Mouse (Mus musculus) ES-E14 (cell line): Measurements from ENCODE around the gene Sirt1. TPM values are rescaled to one million over a fixed set of nuclear protein-coding genes. Genes with fewer than 3 reads are reported as not detected.
A peak's percentile ranks its signal among the peaks of the same experiment; 100 is the strongest.

Source experiments
- DNase-seq: peaks from one replicate; pipeline ENCODE4 v3.0.0-alpha.2; 2013; ENCODE audit warnings: low read depth, low spot score
- H3K27ac ChIP-seq: 2 replicates; pipeline ENCODE4 v1.5.1; 2012; ENCODE audit warnings: low read depth, mild to moderate bottlenecking, low read length, moderate library complexity, mixed read lengths; ENCODE audit not compliant: poor library complexity, insufficient read depth, severe bottlenecking
- H3K36me3 ChIP-seq: 2 replicates; pipeline ENCODE4 v1.6.1; 2012; ENCODE audit warnings: mild to moderate bottlenecking, low read length, moderate library complexity, mixed read lengths; ENCODE audit not compliant: control insufficient read depth, poor library complexity, insufficient read depth, severe bottlenecking
- H3K4me1 ChIP-seq, 2 experiments: fragments of 150-350 bp in 1 of 2; sonication (generic) in 1 of 2; 2 replicates each; pipeline ENCODE4 v1.6.1; 2012; ENCODE audit warnings: low read length in 2 of 2, mild to moderate bottlenecking in 1 of 2, mixed read lengths in 1 of 2; ENCODE audit not compliant: control insufficient read depth in 2 of 2, insufficient read depth in 2 of 2, poor library complexity in 1 of 2
- H3K4me3 ChIP-seq, 2 experiments: fragments of 150-350 bp in 1 of 2; sonication (generic) in 1 of 2; 2 replicates each; pipeline ENCODE4 v1.5.1; 2012; ENCODE audit warnings: low read length in 2 of 2, low read depth in 1 of 2, mild to moderate bottlenecking in 1 of 2, mixed read lengths in 1 of 2; ENCODE audit not compliant: insufficient read depth in 1 of 2, poor library complexity in 1 of 2, severe bottlenecking in 1 of 2
- H3K9ac ChIP-seq: 2 replicates; pipeline ENCODE4 v1.6.1; 2012; ENCODE audit warnings: low read depth, mild to moderate bottlenecking, low read length, mixed read lengths; ENCODE audit not compliant: poor library complexity, insufficient read depth, severe bottlenecking
- H3K9me3 ChIP-seq: fragments of 150-350 bp; sonication (generic); 2 replicates; pipeline ENCODE4 v1.6.1; 2012; ENCODE audit warnings: low read depth, mild to moderate bottlenecking, low read length; ENCODE audit not compliant: control insufficient read depth, insufficient read depth
- CHD2 ChIP-seq: IDR thresholded peaks from 2 replicates; pipeline ENCODE4 v1.6.1; 2014; ENCODE audit warnings: mild to moderate bottlenecking, low read depth, low read length, inconsistent platforms
- HCFC1 ChIP-seq: IDR thresholded peaks from 2 replicates; pipeline ENCODE4 v1.6.1; 2012; ENCODE audit warnings: low read length, inconsistent platforms, borderline replicate concordance; ENCODE audit not compliant: insufficient read depth
- MAFK ChIP-seq: IDR thresholded peaks from 2 replicates; pipeline ENCODE4 v1.6.1; 2014; ENCODE audit warnings: mild to moderate bottlenecking, low read depth, low read length, inconsistent platforms; ENCODE audit not compliant: insufficient read depth
- ZC3H11A ChIP-seq: IDR thresholded peaks from 2 replicates; pipeline ENCODE4 v1.6.1; 2012; ENCODE audit warnings: low read depth, mild to moderate bottlenecking, inconsistent platforms, low read length, borderline replicate concordance
- ZNF384 ChIP-seq: IDR thresholded peaks from 2 replicates; pipeline ENCODE4 v1.6.1; 2012; ENCODE audit warnings: low read depth, low read length, inconsistent platforms
- in situ Hi-C, 2 experiments: fragments of 600-800 bp; cut with MboI; formaldehyde crosslinking; loops; one replicate each; pipeline ENCODE4 v1.15.1; 2025; ENCODE audit warnings: low sequenced_read_pairs in 2 of 2, inconsistent platforms in 1 of 2; ENCODE audit not compliant: unreplicated experiment in 2 of 2
- total RNA-seq: library from RNA; depleted of rRNA; stranded (reverse); fragments of 300-350 nt; gene quantifications from 2 replicates; pipeline ENCODE4 v1.2.3, GENCODE M21; 2012

Gene Sirt1
- total RNA-seq, 1 experiment = 34.5 TPM

GRCm38 (mm10) chr10:63377468-63377867 lies 4.0 kb downstream of the Sirt1 start:
- DNase-seq = no peak
- no peak overlapping the region for H3K9ac ChIP-seq
- H3K9me3 ChIP-seq = no peaks in the 10 kb centered on the region
- no peaks in the 10 kb centered on the region for H3K36me3 ChIP-seq
- no peak overlapping the region for H3K4me3 ChIP-seq
- no peak for TF ChIP-seq HCFC1
- peak; percentile 51; the same call in 1 of the 2 replicates for TF ChIP-seq ZC3H11A
- H3K27ac ChIP-seq = no peak overlapping the region
- peaks cover 2 to 3% of the 10 kb centered on the region in 2 experiments; a peak in 3 of 4 replicates for H3K4me1 ChIP-seq
- in situ Hi-C loops = no loop called here

GRCm38 (mm10) chr10:63376303-63376702 lies 5.2 kb downstream of the Sirt1 start:
- no peaks in the 10 kb centered on the region for H3K9me3 ChIP-seq
- TF ChIP-seq HCFC1 (no peak), CHD2 (no peak), ZC3H11A (no peak), ZNF384 (peak; percentile 56; the same call in 1 of the 2 replicates), MAFK (no peak)
- no peak overlapping the region for H3K4me3 ChIP-seq
- no peak overlapping the region for H3K27ac ChIP-seq
- H3K36me3 ChIP-seq = no peaks in the 10 kb centered on the region
- H3K4me1 ChIP-seq = 0 out of 4 replicates have a peak, but pooled peaks cover 0 to under 1% of the 10 kb centered on the region in 2 experiments
- DNase-seq = no peak
- in situ Hi-C loops = no loop called here
- no peak overlapping the region for H3K9ac ChIP-seq

DNA sequence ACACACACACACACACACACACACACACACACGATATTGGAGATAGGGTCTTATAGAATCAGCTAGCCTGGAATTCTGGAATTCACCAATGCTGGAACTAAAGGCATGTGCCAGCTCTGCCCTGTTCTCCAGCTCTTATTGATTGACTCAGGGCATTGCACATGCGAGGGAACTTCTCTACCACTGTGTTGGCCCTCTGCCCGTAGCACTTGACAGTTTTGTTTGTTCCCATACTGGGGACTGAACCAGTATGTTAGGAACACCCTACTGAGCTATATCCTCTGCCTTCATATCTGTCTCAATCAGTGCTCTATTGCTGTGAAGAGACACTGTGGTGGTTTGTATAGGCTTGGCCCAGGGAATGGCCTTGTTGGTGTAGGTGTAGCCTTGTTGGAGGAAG lies 13.5 kb downstream of the Sirt1 start:
- in situ Hi-C loops = no loop called here
- no peaks in the 10 kb centered on the region for H3K9me3 ChIP-seq
- no peak overlapping the region for H3K4me3 ChIP-seq
- no peak overlapping the region for H3K9ac ChIP-seq
- no peak for DNase-seq
- H3K27ac ChIP-seq = no peak overlapping the region
- TF ChIP-seq ZNF384 (no peak), CHD2 (no peak), ZC3H11A (no peak), HCFC1 (no peak), MAFK (no peak)
- H3K4me1 ChIP-seq = peaks cover 0 to 14% of the 10 kb centered on the region in 2 experiments; a peak in 2 of 4 replicates
- no peaks in the 10 kb centered on the region for H3K36me3 ChIP-seq

DNA sequence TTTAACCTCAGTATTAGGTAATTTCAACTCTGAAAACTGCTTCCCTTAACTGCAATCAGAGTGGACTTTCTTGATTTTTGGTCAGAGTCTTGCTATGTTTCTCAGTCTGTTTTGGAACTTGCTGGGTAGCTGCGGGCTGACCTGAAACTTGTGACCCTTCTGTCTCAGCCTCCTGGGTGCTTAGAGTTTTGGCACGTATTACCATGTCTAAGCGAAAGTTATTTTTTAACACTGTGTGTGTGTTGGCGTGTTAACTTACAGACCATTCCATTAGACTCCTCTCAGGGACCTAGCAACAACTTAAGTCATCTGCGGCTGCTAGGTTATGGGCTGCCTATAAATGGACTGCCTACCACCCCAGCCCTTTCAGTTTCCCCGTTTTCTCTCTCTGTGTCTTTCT lies 14.1 kb downstream of the Sirt1 start:
- H3K4me3 ChIP-seq = peak overlapping the region in 1 of 2 experiments; percentile 18; a peak in 1 of 4 replicates
- in situ Hi-C loops = no loop called here
- no peaks in the 10 kb centered on the region for H3K9me3 ChIP-seq
- H3K4me1 ChIP-seq = peaks cover 0 to 14% of the 10 kb centered on the region in 2 experiments; a peak in 2 of 4 replicates
- no peaks in the 10 kb centered on the region for H3K36me3 ChIP-seq
- TF ChIP-seq CHD2 (no peak), ZC3H11A (no peak), ZNF384 (no peak), MAFK (no peak), HCFC1 (no peak)
- no peak for DNase-seq
- no peak overlapping the region for H3K9ac ChIP-seq
- H3K27ac ChIP-seq = no peak overlapping the region; the same call in 1 of the 2 replicates
